Mouse (Mus musculus): ENCODE measurements around the gene Kif6. TPM values are rescaled to one million over a fixed set of nuclear protein-coding genes. Genes with fewer than 3 reads are reported as not detected.

Gene Kif6
- polyA plus RNA-seq, 1 experiment from 2014 or later = 1.2 TPM

- 87% methylated on average over 6 of the region's 6 CpGs for WGBS
- no peak for ATAC-seq (ENCODE audit: insufficient read depth, low FRiP score)
- no peak overlapping the region for H3K4me2 ChIP-seq (ENCODE audit: low read depth, low read length)
These were observed 122.4 kb downstream of the Kif6 start for GRCm38 (mm10) chr17:49737217-49737774.

GRCm38 (mm10) chr17:49738351-49738750 lies 123.4 kb downstream of the Kif6 start:
- peak; percentile 33; the same call in 1 of the 2 replicates for ATAC-seq (ENCODE audit: insufficient read depth, low FRiP score)
- H3K27ac ChIP-seq (ENCODE audit: low read length) = no peak overlapping the region
- H3K4me2 ChIP-seq (ENCODE audit: low read depth, low read length) = no peak overlapping the region
- no peaks in the 10 kb centered on the region for H3K27me3 ChIP-seq (ENCODE audit: control insufficient read depth, insufficient read depth, low read length)
- WGBS = 48% methylated on average over 11 of the region's 11 CpGs
- no peak overlapping the region for H3K9ac ChIP-seq (ENCODE audit: low read length)
- no peaks in the 10 kb centered on the region for H3K9me3 ChIP-seq (replicated peaks; ENCODE audit: control insufficient read depth, low read length)
- no peaks in the 10 kb centered on the region for H3K36me3 ChIP-seq (ENCODE audit: control insufficient read depth, insufficient read depth, low read length)
- H3K4me1 ChIP-seq (ENCODE audit: control insufficient read depth, insufficient read depth, low read length) = peaks cover 10% of the 10 kb centered on the region
- no peak overlapping the region for H3K4me3 ChIP-seq (replicated peaks; ENCODE audit: low read length)

More at GRCm38 (mm10) chr17:49737217-49737774, 122.4 kb downstream of the Kif6 start:
- H3K27ac ChIP-seq (ENCODE audit: low read length) = no peak overlapping the region
- no peak overlapping the region for H3K9ac ChIP-seq (ENCODE audit: low read length)
- H3K9me3 ChIP-seq (replicated peaks; ENCODE audit: control insufficient read depth, low read length) = no peaks in the 10 kb centered on the region
- H3K36me3 ChIP-seq (ENCODE audit: control insufficient read depth, insufficient read depth, low read length) = no peaks in the 10 kb centered on the region
- H3K4me3 ChIP-seq (replicated peaks; ENCODE audit: low read length) = no peak overlapping the region
- H3K4me1 ChIP-seq (ENCODE audit: control insufficient read depth, insufficient read depth, low read length) = peaks cover 10% of the 10 kb centered on the region
- H3K27me3 ChIP-seq (ENCODE audit: control insufficient read depth, insufficient read depth, low read length) = no peaks in the 10 kb centered on the region

- WGBS = 84% methylated on average over 9 of the region's 9 CpGs
- Histone ChIP-seq H3K4me3 (replicated peaks; ENCODE audit: low read length) (no peak overlapping the region), H3K27ac (ENCODE audit: low read length) (no peak overlapping the region), H3K4me2 (ENCODE audit: low read depth, low read length) (no peak overlapping the region), H3K9me3 (replicated peaks; ENCODE audit: control insufficient read depth, low read length) (no peaks in the 10 kb centered on the region), H3K36me3 (ENCODE audit: control insufficient read depth, insufficient read depth, low read length) (no peaks in the 10 kb centered on the region), H3K9ac (ENCODE audit: low read length) (no peak overlapping the region), H3K4me1 (ENCODE audit: control insufficient read depth, insufficient read depth, low read length) (peaks cover 10% of the 10 kb centered on the region), H3K27me3 (ENCODE audit: control insufficient read depth, insufficient read depth, low read length) (no peaks in the 10 kb centered on the region)
- no peak for ATAC-seq (ENCODE audit: insufficient read depth, low FRiP score)
These were observed 125.2 kb downstream of the Kif6 start for GRCm38 (mm10) chr17:49739896-49740679.

DNA sequence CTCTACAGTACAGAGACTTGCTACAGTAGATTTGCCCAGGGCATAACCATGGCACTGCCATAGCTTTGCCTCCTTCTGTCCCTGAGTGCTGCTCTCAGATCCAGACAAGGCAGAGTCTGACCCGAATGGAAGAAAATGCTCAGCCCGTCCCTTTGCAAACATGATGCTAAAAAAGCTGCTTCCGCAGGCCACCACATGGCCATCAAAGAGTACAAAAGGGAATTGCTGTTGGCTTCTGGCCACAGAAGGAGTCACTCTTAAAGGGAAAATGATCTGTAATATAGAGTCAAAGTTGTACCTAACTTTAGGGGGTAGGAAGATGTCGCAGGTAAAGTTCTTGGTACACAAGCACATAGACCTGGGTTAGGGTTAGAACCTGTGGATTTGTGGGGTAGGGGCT lies 126.2 kb downstream of the Kif6 start:
- no peak overlapping the region for H3K9ac ChIP-seq (ENCODE audit: low read length)
- H3K36me3 ChIP-seq (ENCODE audit: control insufficient read depth, insufficient read depth, low read length) = no peaks in the 10 kb centered on the region
- H3K9me3 ChIP-seq (replicated peaks; ENCODE audit: control insufficient read depth, low read length) = no peaks in the 10 kb centered on the region
- ATAC-seq (ENCODE audit: insufficient read depth, low FRiP score) = no peak
- H3K4me3 ChIP-seq (replicated peaks; ENCODE audit: low read length) = no peak overlapping the region
- peaks cover 10% of the 10 kb centered on the region for H3K4me1 ChIP-seq (ENCODE audit: control insufficient read depth, insufficient read depth, low read length)
- 77% methylated on average over 4 of the region's 4 CpGs for WGBS
- H3K4me2 ChIP-seq (ENCODE audit: low read depth, low read length) = no peak overlapping the region
- no peaks in the 10 kb centered on the region for H3K27me3 ChIP-seq (ENCODE audit: control insufficient read depth, insufficient read depth, low read length)
- no peak overlapping the region for H3K27ac ChIP-seq (ENCODE audit: low read length)

DNA sequence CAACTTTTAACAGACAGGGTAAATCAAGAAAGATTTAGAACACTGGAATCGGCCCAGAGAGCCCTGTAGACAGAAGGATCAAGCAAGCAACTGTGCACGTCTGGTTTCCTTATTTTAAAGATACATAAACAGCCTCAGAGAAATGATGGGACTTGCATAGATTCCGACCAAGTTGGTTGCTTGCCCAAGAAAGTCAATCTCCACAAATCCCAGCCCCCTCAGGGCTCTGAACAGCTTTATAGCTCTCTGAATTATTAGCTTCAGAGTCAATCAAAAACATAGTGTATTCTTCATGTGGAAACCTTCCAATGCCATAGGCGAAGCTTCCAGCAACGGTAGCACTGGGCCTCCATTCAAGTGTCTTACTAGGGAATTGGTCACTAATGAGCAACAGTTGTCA lies 127.0 kb downstream of the Kif6 start:
- Histone ChIP-seq H3K4me1 (ENCODE audit: control insufficient read depth, insufficient read depth, low read length) (peaks cover 10% of the 10 kb centered on the region), H3K9me3 (replicated peaks; ENCODE audit: control insufficient read depth, low read length) (no peaks in the 10 kb centered on the region), H3K27me3 (ENCODE audit: control insufficient read depth, insufficient read depth, low read length) (no peaks in the 10 kb centered on the region), H3K36me3 (ENCODE audit: control insufficient read depth, insufficient read depth, low read length) (no peaks in the 10 kb centered on the region), H3K9ac (ENCODE audit: low read length) (no peak overlapping the region), H3K4me3 (replicated peaks; ENCODE audit: low read length) (no peak overlapping the region), H3K4me2 (ENCODE audit: low read depth, low read length) (no peak overlapping the region), H3K27ac (ENCODE audit: low read length) (no peak overlapping the region)
- WGBS = 50% methylated on average over 5 of the region's 5 CpGs
- ATAC-seq (ENCODE audit: insufficient read depth, low FRiP score) = no peak

GRCm38 (mm10) chr17:49743580-49744463 lies 128.9 kb downstream of the Kif6 start:
- H3K27ac ChIP-seq (ENCODE audit: low read length) = no peak overlapping the region
- H3K9me3 ChIP-seq (replicated peaks; ENCODE audit: control insufficient read depth, low read length) = no peaks in the 10 kb centered on the region

DNA sequence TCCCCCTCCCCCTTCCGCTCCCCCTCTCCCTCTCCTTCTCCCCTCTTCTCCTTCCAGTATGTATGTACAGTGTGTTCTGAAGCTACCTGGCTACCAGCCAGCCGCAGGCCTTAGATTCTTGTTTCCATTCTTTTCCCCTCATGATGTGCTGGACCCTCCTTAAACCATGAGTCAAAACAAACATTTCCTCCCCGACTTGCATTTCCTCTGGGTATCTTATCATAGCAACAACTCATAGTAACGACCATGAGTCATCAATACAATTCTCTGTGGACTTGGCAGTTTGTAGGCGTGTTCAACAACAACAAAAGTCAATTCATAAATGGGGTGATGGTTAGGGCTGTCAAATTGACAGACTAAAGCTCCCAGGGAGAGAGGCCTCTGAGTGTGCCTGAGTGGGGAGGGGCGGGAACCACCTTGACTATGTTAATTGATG lies 136.0 kb downstream of the Kif6 start:
- no peak overlapping the region for H3K4me2 ChIP-seq (ENCODE audit: low read depth, low read length)
- no peaks in the 10 kb centered on the region for H3K36me3 ChIP-seq (ENCODE audit: control insufficient read depth, insufficient read depth, low read length)
- H3K9me3 ChIP-seq (replicated peaks; ENCODE audit: control insufficient read depth, low read length) = no peaks in the 10 kb centered on the region
- H3K9ac ChIP-seq (ENCODE audit: low read length) = no peak overlapping the region
- H3K4me1 ChIP-seq (ENCODE audit: control insufficient read depth, insufficient read depth, low read length) = no peaks in the 10 kb centered on the region
- peak; percentile 62; the same call in 1 of the 2 replicates for ATAC-seq (ENCODE audit: insufficient read depth, low FRiP score)
- no peak overlapping the region for H3K4me3 ChIP-seq (replicated peaks; ENCODE audit: low read length)
- no peak overlapping the region for H3K27ac ChIP-seq (ENCODE audit: low read length)
- 48% methylated on average over 6 of the region's 6 CpGs for WGBS
- no peaks in the 10 kb centered on the region for H3K27me3 ChIP-seq (ENCODE audit: control insufficient read depth, insufficient read depth, low read length)

More at GRCm38 (mm10) chr17:49743580-49744463, 128.9 kb downstream of the Kif6 start:
- Histone ChIP-seq H3K4me2 (ENCODE audit: low read depth, low read length) (no peak overlapping the region), H3K9ac (ENCODE audit: low read length) (no peak overlapping the region), H3K27me3 (ENCODE audit: control insufficient read depth, insufficient read depth, low read length) (no peaks in the 10 kb centered on the region), H3K36me3 (ENCODE audit: control insufficient read depth, insufficient read depth, low read length) (no peaks in the 10 kb centered on the region), H3K4me1 (ENCODE audit: control insufficient read depth, insufficient read depth, low read length) (0 out of 2 replicates have a peak, but pooled peaks cover 3% of the 10 kb centered on the region), H3K4me3 (replicated peaks; ENCODE audit: low read length) (no peak overlapping the region)
- ATAC-seq (ENCODE audit: insufficient read depth, low FRiP score) = no peak
- WGBS = 77% methylated on average over 14 of the region's 14 CpGs

DNA sequence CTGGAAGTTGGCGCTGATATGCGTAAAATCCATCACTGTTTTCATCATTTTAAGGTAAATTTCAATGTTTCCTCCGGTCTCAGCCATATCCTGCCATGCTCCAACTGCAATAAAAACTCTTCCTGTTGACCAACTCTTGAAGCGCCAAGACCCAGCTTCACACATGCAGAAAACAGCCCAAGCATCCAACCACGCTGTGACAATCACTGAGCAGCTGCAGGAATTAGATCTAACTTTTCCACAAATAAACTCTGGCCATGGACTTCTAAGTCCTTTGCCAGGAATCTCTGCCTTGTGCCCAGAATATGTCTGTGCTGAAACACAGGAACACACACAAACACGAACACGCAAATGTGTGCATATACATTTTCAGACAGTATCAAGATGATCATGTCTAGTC lies 138.9 kb downstream of the Kif6 start:
- no peaks in the 10 kb centered on the region for H3K36me3 ChIP-seq (ENCODE audit: control insufficient read depth, insufficient read depth, low read length)
- no peak overlapping the region for H3K27ac ChIP-seq (ENCODE audit: low read length)
- WGBS = 88% methylated on average over 7 of the region's 7 CpGs
- no peaks in the 10 kb centered on the region for H3K9me3 ChIP-seq (replicated peaks; ENCODE audit: control insufficient read depth, low read length)
- H3K9ac ChIP-seq (ENCODE audit: low read length) = no peak overlapping the region
- 0 out of 2 replicates have a peak, but pooled peaks cover 3% of the 10 kb centered on the region for H3K4me1 ChIP-seq (ENCODE audit: control insufficient read depth, insufficient read depth, low read length)
- H3K4me3 ChIP-seq (replicated peaks; ENCODE audit: low read length) = no peak overlapping the region
- H3K27me3 ChIP-seq (ENCODE audit: control insufficient read depth, insufficient read depth, low read length) = no peaks in the 10 kb centered on the region
- ATAC-seq (ENCODE audit: insufficient read depth, low FRiP score) = no peak
- H3K4me2 ChIP-seq (ENCODE audit: low read depth, low read length) = no peak overlapping the region
